Mouse (Mus musculus) C2C12 (cell line): Measurements from ENCODE around the gene Fbxw2.

ENCODE experiments used
- CEBPB ChIP-seq: IDR thresholded peaks from one replicate; pipeline ENCODE4 v1.6.1; 2011; ENCODE audit warnings: low read depth, mild to moderate bottlenecking, control low read depth, moderate library complexity
- CTCF ChIP-seq: IDR thresholded peaks from one replicate; pipeline ENCODE4 v1.5.1; 2011; ENCODE audit not compliant: control insufficient read depth, insufficient read depth, insufficient read length
- FOSL1 ChIP-seq: IDR thresholded peaks from one replicate; pipeline ENCODE4 v1.8.0; 2011; ENCODE audit warnings: mild to moderate bottlenecking, low read length; ENCODE audit not compliant: poor library complexity, insufficient read depth, severe bottlenecking
- MAX ChIP-seq: IDR thresholded peaks from one replicate; pipeline ENCODE4 v1.6.1; 2011; ENCODE audit warnings: mild to moderate bottlenecking, control low read depth
- MYOD1 ChIP-seq: IDR thresholded peaks from one replicate; pipeline ENCODE4 v1.6.1; 2011; ENCODE audit warnings: low read depth; ENCODE audit not compliant: control insufficient read depth, insufficient read length
- MYOG ChIP-seq: IDR thresholded peaks from one replicate; pipeline ENCODE4 v1.6.1; 2011; ENCODE audit not compliant: control insufficient read depth, insufficient read length; ENCODE audit errors: extremely low read depth
- USF1 ChIP-seq: IDR thresholded peaks from one replicate; pipeline ENCODE4 v1.6.1; 2011; ENCODE audit warnings: low read depth, mild to moderate bottlenecking, control low read depth, moderate library complexity

GRCm38 (mm10) chr2:34762872-34763271, 63.2 kb downstream of the Fbxw2 start:
- TF ChIP-seq MYOD1 = no peak
- no peak for TF ChIP-seq MAX
- no peak for TF ChIP-seq CTCF
- TF ChIP-seq USF1 = no peak
- TF ChIP-seq CEBPB = no peak
- TF ChIP-seq MYOG = no peak
- no peak for TF ChIP-seq FOSL1
